8 mouse cellular contexts compared by ENCODE assay signal in genomic region chr5:33782999-33783390, GRCm38 (mm10). TPM values are rescaled to one million over a fixed set of nuclear protein-coding genes. Genes with fewer than 3 reads are reported as not detected.
DNase-seq lines count a peak whose midpoint lies in the region; ATAC-seq lines count a peak whose summit lies in the region.

No protein-coding gene starts in this region.

- ATAC-seq in limb, embryonic 12.5 days (ENCODE audit: insufficient number of reproducible peaks, insufficient read depth, low FRiP score, low TSS enrichment, low read depth) = peak; percentile 79
- peak; percentile 52 for ATAC-seq in stomach, embryonic 15.5 days (ENCODE audit: insufficient read depth, low FRiP score, low read depth)

- H3K27ac ChIP-seq in limb, embryonic 12.5 days = peak overlapping the region; percentile 85; the same call in 1 of the 2 replicates
- H3K27ac ChIP-seq in stomach, embryonic 15.5 days = no peak overlapping the region

- peak overlapping the region; percentile 54 for H3K9ac ChIP-seq in limb, embryonic 12.5 days (replicated peaks)
- H3K9ac ChIP-seq in stomach, embryonic 15.5 days = peak overlapping the region; percentile 73; the same call in 1 of the 2 replicates

- intact Hi-C loops in left cerebral cortex, postnatal 4 days (cut with DNase I) = loop anchor here (2.0 kb wide), 1 partner anchor 36 kb away; no protein-coding TSS in a partner anchor

- no peaks in the 10 kb centered on the region for H3K27me3 ChIP-seq in limb, embryonic 12.5 days
- H3K27me3 ChIP-seq in stomach, embryonic 15.5 days (replicated peaks) = no peaks in the 10 kb centered on the region

- 11% methylated on average over 6 of the region's 6 CpGs for WGBS in limb, embryonic 12.5 days
- WGBS in stomach, embryonic 15.5 days = 9% methylated on average over 6 of the region's 6 CpGs

- peak overlapping the region; percentile 93 for H3K4me2 ChIP-seq in limb, embryonic 12.5 days
- H3K4me2 ChIP-seq in stomach, embryonic 15.5 days = peak overlapping the region; percentile 86

- H3K4me3 ChIP-seq in limb, embryonic 12.5 days (replicated peaks) = peak overlapping the region; percentile 80
- H3K4me3 ChIP-seq in stomach, embryonic 15.5 days (replicated peaks) = peak overlapping the region; percentile 97

- no peaks in the 10 kb centered on the region for H3K9me3 ChIP-seq in limb, embryonic 12.5 days
- no peaks in the 10 kb centered on the region for H3K9me3 ChIP-seq in stomach, embryonic 15.5 days

- peak; percentile 10 for DNase-seq in adrenal gland, postnatal 10 days
- DNase-seq in adrenal gland, adult 2 months = no peak
- peak; percentile 10 for DNase-seq in right cerebral cortex, postnatal 4 days
- DNase-seq in right cerebral cortex, adult 2 months (ENCODE audit: low spot score in 2 of 2) = no peak
- no peak for DNase-seq in gastrocnemius, postnatal 4 days (ENCODE audit: low spot score in 2 of 2)
- DNase-seq in left cerebral cortex, postnatal 4 days = no peak

- peaks cover 8% of the 10 kb centered on the region for H3K36me3 ChIP-seq in limb, embryonic 12.5 days
- H3K36me3 ChIP-seq in stomach, embryonic 15.5 days = peaks cover under 1% of the 10 kb centered on the region; the same call in 1 of the 2 replicates

- H3K4me1 ChIP-seq in limb, embryonic 12.5 days (replicated peaks) = peaks cover 20% of the 10 kb centered on the region
- H3K4me1 ChIP-seq in stomach, embryonic 15.5 days = peaks cover 11% of the 10 kb centered on the region

RNA-seq across cellular contexts. Expression of gene Letm1, which starts 0.4 kb away (rescaled TPM):
- total RNA-seq in adrenal gland, postnatal 10 days (2021) = 100 to 1,000 TPM; 160 to 165 TPM
- total RNA-seq in adrenal gland, adult 2 months (2021) = 100 to 1,000 TPM; 125 to 156 TPM
- polyA plus RNA-seq in adrenal gland, adult 2 months (2012; rRNA removed) = 116 and 149 TPM in 2 replicates
- 55.7 and 56.6 TPM in 2 replicates for polyA plus RNA-seq in limb, embryonic 12.5 days (2016; fragmentation: Nextera tagmentation; extraction: Ambion mirVana)
- polyA plus RNA-seq in stomach, embryonic 15.5 days (2015; fragmentation: Nextera tagmentation; extraction: Ambion mirVana) = 44.3 and 44.7 TPM in 2 replicates
- 10 to 100 TPM; 43.7 to 51.3 TPM for total RNA-seq in gastrocnemius, postnatal 4 days (2021)
- 100 to 1,000 TPM; 101 to 110 TPM for total RNA-seq in left cerebral cortex, postnatal 4 days (2021)

RNA-seq across cellular contexts. Expression of gene Nsd2, which starts 37.5 kb away (rescaled TPM):
- 10 to 100 TPM; 54.3 to 71.7 TPM for total RNA-seq in adrenal gland, postnatal 10 days (2021)
- total RNA-seq in adrenal gland, adult 2 months (2021) = 10 to 100 TPM; 32.8 to 37.4 TPM
- polyA plus RNA-seq in adrenal gland, adult 2 months (2012; rRNA removed) = 3.4 and 3.9 TPM in 2 replicates
- polyA plus RNA-seq in limb, embryonic 12.5 days (2016; fragmentation: Nextera tagmentation; extraction: Ambion mirVana) = 69.6 and 70.5 TPM in 2 replicates
- 37.3 and 37.9 TPM in 2 replicates for polyA plus RNA-seq in stomach, embryonic 15.5 days (2015; fragmentation: Nextera tagmentation; extraction: Ambion mirVana)
- total RNA-seq in gastrocnemius, postnatal 4 days (2021) = 10 to 100 TPM; 72.1 to 75.6 TPM
- 100 to 1,000 TPM; 223 to 230 TPM for total RNA-seq in left cerebral cortex, postnatal 4 days (2021)

Comparison
In these comparisons a context has a peak if more than half of its experiments do, and no peak if none do; other contexts are left out.
1. DNase-seq: peak in adrenal gland, postnatal 10 days (single experiment) and right cerebral cortex, postnatal 4 days (single experiment); none in adrenal gland, adult 2 months (single experiment), right cerebral cortex, adult 2 months (0 of 2), gastrocnemius, postnatal 4 days (0 of 2) and left cerebral cortex, postnatal 4 days (single experiment).